Comparison of ENCODE assay signal across 19 mouse cellular contexts in genomic region chr1:55766743-55767142, GRCm38 (mm10).
DNase-seq lines count a peak whose midpoint lies in the region; TF ChIP-seq lines count a peak whose summit lies in the region.
"Had no signal": no experiment of that assay in that cellular context is flagged by ENCODE, and none has a peak within 500 bp of the region (broad histone marks: within the 10 kb centered on the region; RNA-seq: fewer than 3 reads in every experiment).

No protein-coding gene starts in this region.

- H3K36me3 ChIP-seq in myocyte (ENCODE audit: control insufficient read depth, insufficient read depth) = no peaks in the 10 kb centered on the region
- H3K36me3 ChIP-seq: forebrain, embryonic 12.5 days; heart, embryonic 10.5 days; liver, embryonic 12.5 days; lung, embryonic 15.5 days; midbrain, embryonic 10.5 days; neural tube, embryonic 13.5 days had no signal

- no peak overlapping the region for H3K4me3 ChIP-seq in myocyte
- H3K4me3 ChIP-seq: forebrain, embryonic 12.5 days; heart, embryonic 10.5 days; liver, embryonic 12.5 days; lung, embryonic 15.5 days; midbrain, embryonic 10.5 days; neural tube, embryonic 13.5 days had no signal

- no peaks in the 10 kb centered on the region for H3K79me2 ChIP-seq in myocyte (ENCODE audit: control insufficient read depth, insufficient read depth)

- H3K27me3 ChIP-seq in myocyte (ENCODE audit: control insufficient read depth, insufficient read depth, insufficient read length) = no peaks in the 10 kb centered on the region
- H3K27me3 ChIP-seq: forebrain, embryonic 12.5 days; liver, embryonic 12.5 days; lung, embryonic 15.5 days; neural tube, embryonic 13.5 days had no signal

- TF ChIP-seq POLR2A in myocyte (IDR thresholded peaks at IDR 0.05; ENCODE audit: insufficient read length, low read depth) = no peak

- peak; percentile 18 to 24 for DNase-seq in heart, adult 9 months (ENCODE audit: low spot score in 2 of 2)
- DNase-seq in heart, postnatal 25 days (ENCODE audit: low spot score) = no peak
- peak; percentile 1 for DNase-seq in 416B (ENCODE audit: low read depth)
- DNase-seq in adipocyte (ENCODE audit: low spot score) = peak; percentile 41
- no peak for DNase-seq in neural tube, embryonic 10.5 days (ENCODE audit: extremely low spot score, low spot score)
- DNase-seq in spleen, postnatal 10 days (ENCODE audit: low spot score in 2 of 2) = no peak
- DNase-seq: adrenal gland, adult 8-10 months; cerebellum, adult 9-10 months; kidney, adult 9 months; kidney, postnatal 36 days; right cerebral cortex, adult 18-20 months had no signal

- H3K4me2 ChIP-seq in myocyte (ENCODE audit: low read depth) = peak overlapping the region; percentile 28
- H3K4me2 ChIP-seq: forebrain, embryonic 12.5 days; hindbrain, embryonic 14.5 days; liver, embryonic 12.5 days; lung, embryonic 15.5 days; neural tube, embryonic 13.5 days had no signal

- H3ac ChIP-seq in myocyte (ENCODE audit: control insufficient read depth, insufficient read length) = no peak overlapping the region

- intact Hi-C loops in heart, postnatal 25 days (cut with DNase I) = no loop called here

TF ChIP-seq in myocyte, 11 proteins besides CTCF, POLR2A, EP300 and RAD21:
- TF ChIP-seq MYOG (IDR thresholded peaks at IDR 0.05; ENCODE audit: control insufficient read depth in 1 of 3, insufficient read depth in 1 of 3, insufficient read length in 2 of 3, low read depth in 2 of 3) = peak in 1 of 3 experiments; percentile 73
- peak; percentile 12 for TF ChIP-seq TCF12 (IDR thresholded peaks at IDR 0.05; ENCODE audit: insufficient read depth, poor library complexity, severe bottlenecking)
- no peak for TF ChIP-seq E2F4 (IDR thresholded peaks at IDR 0.05; ENCODE audit: insufficient read depth)
- TF ChIP-seq MYOD1 (IDR thresholded peaks at IDR 0.05; ENCODE audit: control insufficient read depth in 1 of 3, insufficient read length in 2 of 3, low read depth in 2 of 3) = peak; percentile 37 to 75 (median 65)

Comparison
In these comparisons a context has a peak if more than half of its experiments do, and no peak if none do; other contexts are left out.
1. DNase-seq: peak in heart, adult 9 months (2 of 2), 416B (single experiment) and adipocyte (single experiment); none in heart, postnatal 25 days (single experiment), neural tube, embryonic 10.5 days (single experiment) and spleen, postnatal 10 days (0 of 2).